Mouse (Mus musculus) hindbrain, embryonic 13.5 days (tissue): ENCODE data around the gene Sox5. TPM values are rescaled to one million over a fixed set of nuclear protein-coding genes. Genes with fewer than 3 reads are reported as not detected.

Experiments
- ATAC-seq: fragments of 200-750 bp; cut with Nextera tagmentation; 2 replicates; pipeline ENCODE4 v1.8.0; 2017; ENCODE audit warnings: moderate TSS enrichment; ENCODE audit not compliant: low FRiP score
- H3K27ac ChIP-seq: fragments of 300-500 bp; sonication (generic); 2 replicates; pipeline ENCODE4 v1.5.1; 2015; ENCODE audit warnings: inconsistent platforms, mild to moderate bottlenecking, moderate library complexity
- H3K27me3 ChIP-seq: fragments of 300-500 bp; sonication (generic); 2 replicates; pipeline ENCODE4 v1.6.1; 2015; ENCODE audit warnings: mild to moderate bottlenecking, inconsistent platforms
- H3K36me3 ChIP-seq: fragments of 300-500 bp; sonication (generic); 2 replicates; pipeline ENCODE4 v1.6.1; 2015; ENCODE audit warnings: mild to moderate bottlenecking, inconsistent platforms
- H3K4me1 ChIP-seq: fragments of 300-500 bp; sonication (generic); replicated peaks from 2 replicates; pipeline ENCODE4 v1.6.1; 2015; ENCODE audit warnings: inconsistent platforms
- H3K4me2 ChIP-seq: fragments of 300-500 bp; sonication (generic); 2 replicates; pipeline ENCODE4 v1.6.1; 2015; ENCODE audit warnings: inconsistent platforms, mild to moderate bottlenecking, moderate library complexity
- H3K4me3 ChIP-seq: fragments of 300-500 bp; sonication (generic); 2 replicates; pipeline ENCODE4 v1.5.1; 2015; ENCODE audit warnings: mild to moderate bottlenecking, inconsistent platforms
- H3K9ac ChIP-seq: fragments of 300-500 bp; sonication (generic); 2 replicates; pipeline ENCODE4 v1.6.1; 2015; ENCODE audit warnings: mild to moderate bottlenecking, inconsistent platforms
- H3K9me3 ChIP-seq: fragments of 300-500 bp; sonication (generic); 2 replicates; pipeline ENCODE4 v1.6.1; 2016; ENCODE audit warnings: inconsistent platforms
- WGBS: fragments of 180-500 bp; shearing (Covaris S2); methylation state at CpG from one replicate; pipeline ENCODE4 v1.1.7; 2015; 5-methylcytosine and 5-hydroxymethylcytosine counted together
- polyA plus RNA-seq: library from polyadenylated mRNA; unstranded; fragments of >200 nt; fragmentation: Nextera tagmentation; extraction: Ambion mirVana; gene quantifications from 2 replicates; pipeline ENCODE4 v1.2.1, GENCODE M21; 2015

The Sox5 gene
- polyA plus RNA-seq, 1 experiment from 2014 or later: 27.7 TPM

DNA sequence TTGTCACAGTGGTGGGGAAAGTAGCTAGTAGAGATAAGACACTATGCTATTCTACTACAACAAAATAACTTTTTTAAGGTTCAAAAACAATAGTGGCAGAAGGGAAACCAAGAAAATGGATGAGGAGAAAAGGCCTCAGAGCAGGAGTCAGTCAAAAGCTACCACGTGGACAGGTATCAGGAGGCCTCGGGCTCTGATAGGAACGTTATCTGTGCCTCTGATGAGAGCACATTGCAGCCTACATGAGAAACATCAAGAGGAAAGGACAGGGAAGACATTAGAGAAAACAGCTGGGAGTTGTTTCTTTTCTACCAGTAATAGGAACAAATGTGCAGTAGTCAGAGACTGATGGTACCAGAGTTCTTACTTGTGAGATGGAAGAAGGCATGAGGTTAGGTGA is 41.4 kb downstream of the Sox5 start:
- Histone ChIP-seq H3K4me3 (no peak overlapping the region), H3K9me3 (no peaks in the 10 kb centered on the region), H3K4me1 (no peaks in the 10 kb centered on the region), H3K27ac (no peak overlapping the region), H3K36me3 (no peaks in the 10 kb centered on the region), H3K27me3 (no peaks in the 10 kb centered on the region), H3K9ac (no peak overlapping the region), H3K4me2 (no peak overlapping the region)
- 90% methylated on average over 3 of the region's 3 CpGs for WGBS
- no peak for ATAC-seq

DNA sequence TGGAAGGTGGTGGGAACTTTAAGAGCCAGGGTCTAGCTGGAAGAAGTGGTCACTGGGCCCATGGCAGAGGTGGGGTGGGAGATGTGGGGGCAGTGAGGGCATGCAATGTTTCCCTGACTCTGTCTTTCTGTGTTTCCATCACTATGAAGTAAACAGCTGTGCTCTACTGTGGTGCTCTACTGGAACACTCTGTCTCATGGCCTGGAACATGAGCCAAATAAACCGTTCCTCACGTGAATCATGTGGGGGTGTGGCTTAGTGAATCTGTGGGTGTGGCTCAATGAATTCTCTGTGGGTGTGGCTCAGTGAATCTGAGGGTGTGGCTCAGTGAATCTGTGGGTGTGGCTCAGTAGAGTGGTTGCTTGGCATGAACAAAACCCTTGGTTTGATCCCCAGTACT is 42.0 kb downstream of the Sox5 start:
- ATAC-seq: no peak
- Histone ChIP-seq H3K27me3 (no peaks in the 10 kb centered on the region), H3K4me2 (no peak overlapping the region), H3K27ac (no peak overlapping the region), H3K9ac (no peak overlapping the region), H3K9me3 (no peaks in the 10 kb centered on the region), H3K4me3 (no peak overlapping the region), H3K4me1 (no peaks in the 10 kb centered on the region), H3K36me3 (no peaks in the 10 kb centered on the region)
- 96% methylated on average over 2 of the region's 2 CpGs for WGBS

DNA sequence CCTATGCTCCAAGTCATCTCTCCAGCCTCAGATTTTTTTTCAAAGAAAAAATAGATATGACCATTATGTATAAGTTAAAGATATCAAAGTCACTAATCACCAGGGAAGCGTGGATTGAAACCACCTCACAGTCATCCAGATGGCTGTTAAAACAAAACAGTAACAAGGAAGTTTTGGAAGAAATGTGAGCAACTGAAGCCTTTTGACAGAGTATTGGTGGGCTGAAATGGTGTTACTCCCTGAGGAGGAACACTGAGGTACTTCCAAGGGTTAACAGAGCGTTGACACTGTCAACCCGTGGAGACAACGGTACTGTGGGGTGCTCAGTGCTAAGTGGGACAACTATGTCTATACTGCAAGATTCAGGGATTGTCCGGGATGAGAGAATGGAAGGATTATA is 44.0 kb downstream of the Sox5 start:
- H3K36me3 ChIP-seq: no peaks in the 10 kb centered on the region
- H3K9ac ChIP-seq: no peak overlapping the region
- no peak overlapping the region for H3K27ac ChIP-seq
- H3K9me3 ChIP-seq: no peaks in the 10 kb centered on the region
- H3K27me3 ChIP-seq: no peaks in the 10 kb centered on the region
- no peak overlapping the region for H3K4me3 ChIP-seq
- ATAC-seq: no peak
- no peak overlapping the region for H3K4me2 ChIP-seq
- no peaks in the 10 kb centered on the region for H3K4me1 ChIP-seq
- WGBS: 92% methylated on average over 5 of the region's 5 CpGs

DNA sequence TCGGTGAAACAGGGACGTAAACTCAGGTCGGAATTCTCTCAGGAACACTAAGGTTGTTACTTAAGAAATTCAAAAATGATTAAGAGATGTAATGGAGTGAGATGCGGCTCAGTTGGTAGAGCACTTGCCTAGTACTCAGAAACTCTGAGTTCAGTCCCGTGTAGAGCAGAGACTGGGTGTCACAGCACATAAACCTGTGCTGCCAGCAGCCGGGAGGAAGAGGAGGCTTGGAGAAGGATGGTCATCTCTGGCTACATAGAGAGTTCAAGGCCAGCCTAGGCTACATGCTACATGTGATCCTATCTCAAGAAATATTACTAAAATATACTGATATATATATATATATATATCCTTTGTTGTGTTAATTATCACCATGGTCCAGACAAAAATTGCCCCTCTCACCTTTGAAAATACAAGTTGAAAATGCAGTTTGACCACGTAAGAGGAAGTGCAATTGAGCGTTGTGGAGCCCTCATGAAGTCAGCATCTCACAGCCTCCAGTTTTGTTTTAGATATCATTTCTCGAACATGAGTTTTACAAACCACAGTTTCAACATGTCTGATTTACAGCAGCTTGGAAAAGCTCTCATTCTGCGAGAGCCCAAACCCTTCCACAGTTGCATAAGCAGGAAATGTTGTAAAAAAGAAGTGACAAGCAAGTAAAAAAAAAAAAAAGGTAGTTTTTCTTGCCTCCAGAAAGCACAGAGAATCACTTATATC is 50.4 kb downstream of the Sox5 start:
- WGBS: 89% methylated on average over 10 of the region's 10 CpGs
- no peak overlapping the region for H3K27ac ChIP-seq
- H3K4me1 ChIP-seq: no peaks in the 10 kb centered on the region
- H3K9ac ChIP-seq: no peak overlapping the region
- H3K4me2 ChIP-seq: no peak overlapping the region
- no peak for ATAC-seq
- H3K36me3 ChIP-seq: no peaks in the 10 kb centered on the region
- no peak overlapping the region for H3K4me3 ChIP-seq
- H3K9me3 ChIP-seq: no peaks in the 10 kb centered on the region
- H3K27me3 ChIP-seq: no peaks in the 10 kb centered on the region

DNA sequence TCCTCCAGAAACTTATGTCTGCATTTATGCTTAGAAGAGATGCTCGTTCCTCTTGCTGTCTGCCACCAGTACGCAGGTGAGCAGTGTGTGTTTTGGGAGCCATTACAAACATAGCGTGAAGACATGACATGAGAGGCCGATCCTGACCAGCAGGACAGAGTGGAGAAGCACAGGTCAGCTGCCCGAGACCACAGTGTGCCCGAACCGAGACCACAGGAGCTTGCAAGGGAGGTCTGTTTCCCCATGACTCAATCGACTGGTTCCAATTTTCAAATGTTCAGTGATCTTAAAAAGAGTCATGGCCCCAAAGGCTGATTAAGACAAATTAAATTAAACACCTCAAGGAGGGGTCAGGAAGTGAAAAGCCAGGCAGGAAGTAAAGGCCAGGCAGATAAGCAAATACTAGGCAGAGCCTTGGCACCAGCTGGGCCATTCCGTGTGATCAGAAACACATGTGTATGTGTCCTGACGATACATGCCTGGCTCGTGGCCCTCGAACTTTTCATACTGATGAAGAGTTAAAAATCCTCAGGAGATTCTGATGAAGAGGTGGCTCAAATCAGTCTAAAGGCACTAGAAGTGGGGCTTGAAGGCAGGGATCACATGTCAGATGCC is 58.1 kb downstream of the Sox5 start:
- H3K4me3 ChIP-seq: no peak overlapping the region
- H3K4me1 ChIP-seq: no peaks in the 10 kb centered on the region
- 91% methylated on average over 12 of the region's 12 CpGs for WGBS
- no peak for ATAC-seq
- H3K27me3 ChIP-seq: no peaks in the 10 kb centered on the region
- H3K36me3 ChIP-seq: no peaks in the 10 kb centered on the region
- H3K9me3 ChIP-seq: no peaks in the 10 kb centered on the region
- H3K9ac ChIP-seq: no peak overlapping the region
- no peak overlapping the region for H3K27ac ChIP-seq
- H3K4me2 ChIP-seq: no peak overlapping the region

DNA sequence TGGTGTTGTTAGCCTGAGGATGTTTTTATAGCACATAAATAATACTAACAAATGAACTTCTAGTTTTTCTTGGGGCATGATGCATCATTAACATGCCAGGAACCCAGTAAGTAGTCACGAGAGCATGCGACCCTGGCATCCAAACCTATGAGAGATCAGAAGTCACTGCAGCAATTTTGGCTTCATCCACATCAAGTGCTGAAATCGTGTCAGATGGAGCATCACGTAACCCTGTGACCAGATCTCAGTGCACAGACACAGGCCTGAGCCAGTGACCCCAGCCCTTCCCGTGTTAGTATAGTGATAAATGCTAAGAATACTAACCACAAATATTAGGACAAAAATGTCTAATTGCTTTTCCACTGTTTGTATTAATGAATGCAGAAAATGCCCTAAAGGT is 58.8 kb downstream of the Sox5 start:
- no peak overlapping the region for H3K4me3 ChIP-seq
- H3K9ac ChIP-seq: no peak overlapping the region
- no peak overlapping the region for H3K4me2 ChIP-seq
- no peak overlapping the region for H3K27ac ChIP-seq
- no peaks in the 10 kb centered on the region for H3K36me3 ChIP-seq
- no peaks in the 10 kb centered on the region for H3K4me1 ChIP-seq
- no peak for ATAC-seq
- no peaks in the 10 kb centered on the region for H3K27me3 ChIP-seq
- no peaks in the 10 kb centered on the region for H3K9me3 ChIP-seq
- 93% methylated on average over 5 of the region's 5 CpGs for WGBS

DNA sequence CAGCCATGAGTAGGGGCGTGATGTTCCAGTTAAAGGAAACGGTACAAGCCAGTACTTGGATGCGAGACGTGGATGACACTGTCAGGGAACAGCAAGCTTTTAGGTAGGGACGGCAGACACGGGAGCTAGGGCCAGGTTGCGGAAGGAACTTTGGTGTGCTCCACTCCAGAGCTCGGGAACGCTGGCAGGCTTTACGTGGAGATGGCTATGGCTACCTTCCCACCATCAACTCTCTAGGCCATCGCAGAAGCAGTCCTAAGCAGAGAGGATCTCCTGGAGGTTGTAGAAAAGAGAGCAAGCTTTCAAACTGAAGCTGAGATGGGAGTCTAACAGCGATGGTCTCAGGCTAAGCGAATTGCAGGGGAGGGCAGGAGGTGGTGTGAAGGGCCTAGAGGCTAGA is 60.9 kb downstream of the Sox5 start:
- Histone ChIP-seq H3K27me3 (no peaks in the 10 kb centered on the region), H3K36me3 (no peaks in the 10 kb centered on the region), H3K4me2 (no peak overlapping the region), H3K4me1 (no peaks in the 10 kb centered on the region), H3K4me3 (no peak overlapping the region), H3K9me3 (no peaks in the 10 kb centered on the region), H3K9ac (no peak overlapping the region), H3K27ac (no peak overlapping the region)
- no peak for ATAC-seq
- 95% methylated on average over 13 of the region's 13 CpGs for WGBS

DNA sequence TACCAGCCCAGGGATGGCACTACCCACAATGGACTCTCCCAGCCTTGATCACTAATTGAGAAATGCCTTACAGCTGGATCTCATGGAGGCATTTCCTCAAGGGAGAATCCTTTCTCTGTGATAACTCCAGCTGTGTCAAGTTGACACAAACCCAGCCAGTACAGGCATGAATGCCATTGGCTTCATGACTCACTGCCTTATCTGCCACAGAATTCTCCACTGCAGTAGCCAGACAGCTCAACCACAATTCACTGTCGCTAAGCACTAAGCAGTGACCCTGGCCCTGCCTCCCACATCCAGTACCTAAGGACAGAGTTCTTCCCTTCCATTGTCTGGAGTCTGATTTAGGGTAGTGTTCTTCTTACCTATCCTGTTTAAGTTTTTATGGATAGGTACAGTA is 65.4 kb downstream of the Sox5 start:
- Histone ChIP-seq H3K9ac (no peak overlapping the region), H3K4me1 (peaks cover 11% of the 10 kb centered on the region; the same call in 1 of the 2 replicates), H3K4me2 (no peak overlapping the region), H3K27ac (no peak overlapping the region), H3K4me3 (no peak overlapping the region), H3K36me3 (no peaks in the 10 kb centered on the region), H3K27me3 (no peaks in the 10 kb centered on the region), H3K9me3 (no peaks in the 10 kb centered on the region)
- ATAC-seq: no peak
- WGBS: 90% methylated on average over 1 of the region's 1 CpGs

DNA sequence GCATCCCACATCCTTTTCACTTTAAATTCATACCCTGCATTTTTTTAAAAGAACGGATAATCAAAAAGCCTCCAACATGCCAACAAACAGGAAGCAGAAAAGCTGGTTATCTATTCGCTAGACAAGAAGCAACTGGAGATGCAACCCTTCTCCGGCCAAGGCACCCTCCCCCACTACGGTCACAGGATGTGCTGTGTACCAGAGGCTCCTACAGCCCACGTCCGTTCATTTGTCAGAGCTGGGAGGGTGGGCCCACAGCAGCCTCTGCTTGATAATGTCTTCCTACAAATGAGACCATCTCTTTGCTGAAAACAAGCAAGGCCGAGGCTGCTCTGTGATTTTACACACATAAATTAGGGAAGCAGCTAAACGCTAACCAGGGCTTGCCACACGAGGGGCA is 69.9 kb downstream of the Sox5 start:
- no peak overlapping the region for H3K9ac ChIP-seq
- H3K27me3 ChIP-seq: no peaks in the 10 kb centered on the region
- no peak overlapping the region for H3K4me3 ChIP-seq
- H3K4me2 ChIP-seq: no peak overlapping the region
- H3K36me3 ChIP-seq: no peaks in the 10 kb centered on the region
- peaks cover 11% of the 10 kb centered on the region; the same call in 1 of the 2 replicates for H3K4me1 ChIP-seq
- no peaks in the 10 kb centered on the region for H3K9me3 ChIP-seq
- WGBS: 34% methylated on average over 9 of the region's 9 CpGs
- H3K27ac ChIP-seq: no peak overlapping the region
- ATAC-seq: no peak; the same call in 1 of the 2 replicates

DNA sequence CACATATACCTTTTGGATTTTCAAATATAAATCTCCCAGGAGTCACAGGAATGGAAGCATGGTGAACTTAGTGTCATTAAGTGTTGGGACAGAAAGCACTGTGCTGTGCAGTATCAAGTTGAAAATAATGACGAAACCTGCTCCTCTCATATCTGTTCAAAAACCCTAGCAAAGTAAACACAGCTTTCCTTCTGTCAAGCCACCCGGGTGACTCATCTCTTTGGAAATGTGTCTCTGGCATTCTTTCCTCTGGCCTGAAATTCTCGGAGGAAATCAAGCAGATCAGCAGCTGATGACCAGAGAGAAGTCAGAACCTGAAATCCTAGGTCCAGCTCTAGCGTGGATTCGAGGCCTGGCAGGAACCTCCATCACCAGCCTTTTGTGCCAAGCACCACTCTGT is 71.0 kb downstream of the Sox5 start:
- Histone ChIP-seq H3K4me1 (peaks cover 11% of the 10 kb centered on the region; the same call in 1 of the 2 replicates), H3K4me2 (no peak overlapping the region), H3K36me3 (no peaks in the 10 kb centered on the region), H3K27ac (no peak overlapping the region), H3K9ac (no peak overlapping the region), H3K9me3 (no peaks in the 10 kb centered on the region), H3K27me3 (no peaks in the 10 kb centered on the region), H3K4me3 (no peak overlapping the region)
- 65% methylated on average over 5 of the region's 5 CpGs for WGBS
- no peak for ATAC-seq

DNA sequence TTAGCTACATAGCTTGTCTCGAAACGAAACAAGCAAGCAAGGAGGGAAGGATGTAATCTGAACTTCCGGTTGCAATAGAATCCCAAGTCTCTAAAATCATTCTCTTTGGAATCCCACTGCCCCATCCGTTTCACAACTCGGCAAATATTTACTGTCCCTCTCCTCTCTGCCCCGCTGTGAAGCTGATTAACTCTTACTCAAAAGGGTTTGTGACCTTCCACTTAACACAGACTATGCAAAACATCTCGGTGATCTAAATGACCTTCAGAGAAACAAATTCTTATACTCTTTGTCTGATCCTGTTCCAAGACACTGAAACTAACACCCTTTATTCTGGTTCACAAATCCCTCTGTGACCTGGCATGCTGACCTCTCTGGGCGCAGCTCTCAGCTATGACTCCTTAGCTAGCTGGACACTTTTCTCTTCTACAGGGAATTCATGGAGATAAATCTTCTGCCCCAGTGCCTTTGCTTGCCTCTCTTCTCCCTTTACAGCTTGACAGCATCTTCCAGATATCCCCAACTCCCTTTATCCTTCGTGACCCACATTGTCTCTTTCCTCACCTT is 72.1 kb downstream of the Sox5 start:
- 60% methylated on average over 9 of the region's 9 CpGs for WGBS
- no peaks in the 10 kb centered on the region for H3K9me3 ChIP-seq
- H3K4me2 ChIP-seq: no peak overlapping the region

DNA sequence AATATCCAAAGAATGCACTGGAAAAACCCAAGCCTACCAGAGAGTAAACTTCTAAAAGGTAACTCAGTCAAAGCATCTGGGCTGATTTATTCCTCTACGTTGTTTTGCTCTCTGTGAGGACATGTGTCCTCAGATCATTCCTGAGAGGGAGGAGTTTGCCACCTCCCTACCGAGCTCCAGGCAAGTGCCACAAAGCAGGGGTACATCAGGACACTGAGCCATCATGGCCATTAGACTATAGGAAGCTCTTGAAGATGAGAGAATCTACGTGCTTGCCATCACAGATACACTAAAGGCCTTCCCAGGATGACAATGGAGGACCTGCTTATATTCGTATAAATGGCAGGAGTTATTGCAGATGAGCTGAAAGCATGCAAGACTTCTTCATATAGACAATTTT is 73.4 kb downstream of the Sox5 start:
- H3K27me3 ChIP-seq: no peaks in the 10 kb centered on the region
- peaks cover 9% of the 10 kb centered on the region for H3K9me3 ChIP-seq
- H3K4me1 ChIP-seq: peaks cover 11% of the 10 kb centered on the region; the same call in 1 of the 2 replicates
- H3K9ac ChIP-seq: no peak overlapping the region
- no peak for ATAC-seq
- peaks cover 6% of the 10 kb centered on the region; the same call in 1 of the 2 replicates for H3K36me3 ChIP-seq
- no peak overlapping the region for H3K4me3 ChIP-seq
- no peak overlapping the region for H3K4me2 ChIP-seq
- H3K27ac ChIP-seq: no peak overlapping the region
- 76% methylated on average over 4 of the region's 4 CpGs for WGBS

More for the DNA sequence above, 72.1 kb downstream of the Sox5 start:
- no peaks in the 10 kb centered on the region for H3K27me3 ChIP-seq
- no peak overlapping the region for H3K27ac ChIP-seq
- H3K9ac ChIP-seq: no peak overlapping the region
- peaks cover 11% of the 10 kb centered on the region; the same call in 1 of the 2 replicates for H3K4me1 ChIP-seq
- ATAC-seq: no peak
- no peak overlapping the region for H3K4me3 ChIP-seq
- no peaks in the 10 kb centered on the region for H3K36me3 ChIP-seq

DNA sequence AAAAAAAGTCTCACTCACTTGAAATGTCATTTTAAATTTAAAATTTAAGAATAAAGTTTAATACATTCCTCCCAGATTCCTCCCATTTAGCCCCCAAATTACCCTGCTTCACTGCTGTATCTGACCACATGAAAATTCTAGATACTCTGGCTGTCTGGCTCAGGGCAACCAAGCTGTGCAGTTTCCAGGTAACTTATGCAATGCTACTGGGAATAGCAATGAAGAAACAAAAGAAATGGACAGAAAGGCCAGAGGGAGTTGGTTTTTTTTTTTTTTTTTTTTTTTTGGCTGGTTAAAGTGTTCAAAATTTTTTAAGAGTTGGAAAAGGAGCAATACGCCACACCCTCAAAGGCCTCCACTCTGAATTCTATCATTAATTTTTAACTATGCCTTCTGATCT is 73.8 kb downstream of the Sox5 start:
- no peak for ATAC-seq
- 95% methylated on average over 1 of the region's 1 CpGs for WGBS
- H3K4me2 ChIP-seq: no peak overlapping the region

More for the DNA sequence above, 73.8 kb downstream of the Sox5 start:
- H3K9ac ChIP-seq: no peak overlapping the region
- peaks cover 6% of the 10 kb centered on the region; the same call in 1 of the 2 replicates for H3K36me3 ChIP-seq
- no peaks in the 10 kb centered on the region for H3K27me3 ChIP-seq
- H3K27ac ChIP-seq: no peak overlapping the region
- peaks cover 9% of the 10 kb centered on the region for H3K9me3 ChIP-seq
- no peak overlapping the region for H3K4me3 ChIP-seq
- peaks cover 11% of the 10 kb centered on the region; the same call in 1 of the 2 replicates for H3K4me1 ChIP-seq
